Mouse (Mus musculus): ENCODE data around the gene A230050P20Rik.

The A230050P20Rik gene

DNA sequence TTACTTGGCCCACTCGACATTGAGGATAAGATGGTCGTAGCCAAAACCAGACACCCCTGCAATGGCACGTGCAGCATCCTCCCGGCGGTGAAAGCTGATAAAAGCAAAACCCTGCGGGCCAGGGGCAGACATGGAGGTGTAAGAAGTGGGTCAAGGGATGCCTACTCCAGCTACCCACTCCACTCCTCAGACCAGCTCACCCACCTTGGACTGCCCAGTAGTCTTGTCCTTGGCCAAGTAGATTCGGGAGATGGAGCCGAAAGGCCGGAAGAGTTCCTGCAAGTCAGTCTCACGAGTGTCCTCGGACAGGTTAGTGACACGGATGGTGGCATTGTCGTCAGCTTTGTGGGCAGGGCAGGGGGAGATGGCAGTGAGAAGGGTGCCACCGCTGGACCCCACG, 26.2 kb downstream of the A230050P20Rik start:
- no peak for DNase-seq (ENCODE audit: low read depth, low spot score)

- no peak for DNase-seq (ENCODE audit: low read depth, low spot score)
Observed at GRCm38 (mm10) chr9:20895382-20895781, 26.9 kb downstream of the A230050P20Rik start.

DNA sequence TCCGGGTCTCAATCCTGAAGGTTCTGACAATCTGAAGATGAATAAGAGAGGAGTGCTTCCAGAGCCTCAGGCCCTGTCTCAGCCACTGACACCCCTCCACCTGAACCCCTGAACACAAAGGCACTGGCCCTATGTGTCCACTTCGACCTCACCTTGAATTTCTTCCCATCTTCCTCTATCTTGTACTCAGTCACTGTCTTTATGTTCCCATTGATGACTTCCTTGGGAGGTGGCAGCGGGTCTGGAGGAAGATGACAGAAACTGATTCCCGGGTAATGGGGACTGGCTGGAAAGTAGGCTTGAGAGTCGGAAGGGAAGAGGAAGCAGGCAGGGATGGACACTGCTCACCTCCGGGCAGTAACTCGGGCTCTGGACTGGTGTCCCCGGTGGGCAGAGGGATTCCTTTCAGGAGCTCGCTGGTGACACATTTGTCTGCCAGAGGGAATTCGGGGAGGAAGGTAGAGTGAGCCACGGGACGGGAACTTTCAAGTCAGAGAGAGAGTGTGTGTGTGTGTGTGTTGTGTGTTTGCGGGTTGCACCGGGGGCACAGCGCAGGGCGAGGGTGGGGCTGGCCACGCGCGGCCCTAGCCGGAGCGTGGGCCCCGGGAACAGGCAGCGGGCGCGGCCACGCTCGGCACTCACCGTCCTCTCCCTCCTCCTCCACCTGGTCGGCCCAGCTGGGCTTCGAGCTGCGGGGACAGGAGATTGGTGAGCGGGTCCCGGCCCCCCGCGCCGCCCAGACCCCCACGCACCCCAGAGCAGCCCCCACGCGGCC, 29.5 kb downstream of the A230050P20Rik start:
- DNase-seq (ENCODE audit: low read depth, low spot score): no peak

DNA sequence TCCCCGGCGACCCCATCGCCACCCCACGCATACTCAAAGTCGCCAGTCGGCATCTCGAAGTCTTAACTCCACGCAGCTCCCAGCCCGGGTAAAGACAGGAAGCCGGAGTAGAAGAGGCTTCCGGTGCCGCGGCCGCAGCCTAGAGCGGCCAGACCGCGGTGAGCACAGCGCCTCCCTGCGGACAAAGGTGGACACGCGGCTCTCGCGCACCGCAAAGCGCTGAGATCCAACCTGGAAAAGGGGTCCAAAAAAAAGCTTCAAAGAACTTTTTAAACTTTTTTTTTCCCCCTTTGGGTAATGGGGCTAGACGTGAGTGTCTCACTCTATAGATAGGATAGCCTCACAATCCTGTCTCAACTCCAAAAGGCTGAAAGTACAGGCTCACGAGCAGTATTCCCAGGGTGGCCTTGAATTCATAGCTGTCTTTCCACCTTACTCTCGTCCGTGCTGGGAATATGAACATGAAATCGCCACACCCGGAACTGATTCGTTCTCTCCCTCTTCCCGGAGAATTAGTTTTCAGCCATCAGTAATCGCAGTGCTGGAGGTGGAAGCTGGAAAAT, 30.1 kb downstream of the A230050P20Rik start, which contains the start of gene Eif3g:
Gene Eif3g, minus strand, starts transcription at position 113 of the 563 bp plus-strand sequence.
- DNase-seq (ENCODE audit: low read depth, low spot score): peak; percentile 95

DNA sequence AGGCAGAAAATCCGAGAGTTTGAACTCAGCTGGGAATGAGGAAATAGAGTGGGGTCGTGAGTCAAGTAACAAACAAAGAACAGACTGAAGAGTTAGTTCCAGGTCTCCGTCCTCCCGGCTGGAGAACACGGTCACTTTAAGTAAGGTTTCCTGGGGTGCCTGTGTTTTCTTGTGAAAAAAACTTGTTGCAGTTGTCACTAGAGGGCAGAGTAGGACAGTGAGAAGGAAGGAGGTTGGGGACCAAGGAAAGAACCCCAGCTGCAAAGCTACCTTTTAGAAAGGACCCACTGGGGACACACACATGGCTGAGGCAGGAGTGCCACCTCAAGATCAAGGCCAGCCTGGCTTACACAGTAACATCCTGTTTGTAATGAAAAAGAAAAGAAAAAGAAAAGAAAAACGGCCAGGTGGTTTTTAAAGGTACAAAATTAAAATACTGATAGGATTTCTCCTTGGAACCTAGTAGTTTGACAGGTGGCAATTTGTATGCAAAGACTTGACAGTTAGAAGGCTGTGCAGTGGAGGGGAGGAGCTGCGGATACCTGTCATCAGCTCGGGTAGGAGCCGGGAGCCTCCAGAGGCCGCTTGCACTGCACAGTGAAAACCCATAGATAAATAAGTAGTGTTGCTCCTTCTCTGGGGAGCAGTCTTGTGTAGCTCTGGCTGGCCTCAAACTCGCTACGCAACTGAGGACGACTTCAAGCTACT, 33.2 kb downstream of the A230050P20Rik start:
- peak; percentile 82 for DNase-seq (ENCODE audit: low read depth, low spot score)

DNA sequence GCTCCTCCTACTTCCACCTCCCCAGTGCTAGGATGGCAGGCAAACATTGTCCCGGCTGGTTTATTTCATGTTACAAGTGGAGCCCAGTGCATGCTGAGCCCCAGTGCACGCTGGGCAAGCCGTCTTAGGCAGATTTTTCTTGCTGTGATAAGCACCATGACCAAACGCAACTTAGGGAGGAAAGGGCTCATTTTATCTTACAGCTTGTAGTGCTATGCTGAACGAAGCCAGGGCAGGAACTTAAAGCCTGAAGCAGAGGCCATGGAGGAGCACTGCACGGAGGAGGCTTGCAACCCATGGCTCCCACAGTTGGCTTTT, 33.7 kb downstream of the A230050P20Rik start:
- no peak for DNase-seq (ENCODE audit: low read depth, low spot score)

- no peak for DNase-seq (ENCODE audit: low read depth, low spot score)
Observed at GRCm38 (mm10) chr9:20909948-20910347, 41.5 kb downstream of the A230050P20Rik start.

DNA sequence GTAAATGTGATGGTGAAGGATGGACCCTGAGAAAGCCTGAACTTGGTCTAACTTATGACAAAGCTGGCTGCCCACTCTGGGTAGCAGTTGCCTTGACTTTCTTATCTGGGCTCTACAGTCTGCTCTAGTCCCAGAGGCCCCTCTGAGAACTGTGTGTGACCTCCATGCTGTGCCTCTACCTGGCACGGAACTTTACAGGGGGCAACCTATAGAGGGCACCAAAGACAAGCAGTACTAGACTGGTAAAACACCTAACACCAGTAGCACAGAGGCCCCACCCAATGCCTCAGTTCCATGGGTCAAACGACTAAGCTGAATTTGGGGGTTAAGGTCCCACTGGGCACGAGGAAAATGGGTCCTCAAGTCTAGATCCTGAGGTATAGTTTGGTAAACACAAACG, 47.7 kb downstream of the A230050P20Rik start:
- peak; percentile 73 for DNase-seq (ENCODE audit: low read depth, low spot score)

- DNase-seq (ENCODE audit: low read depth, low spot score): no peak
Observed at GRCm38 (mm10) chr9:20923258-20923657, 54.8 kb downstream of the A230050P20Rik start.

Measured in CD4-positive, CD25-positive, alpha-beta regulatory T cell, adult 2 months (primary cell).